Mouse (Mus musculus): ENCODE measurements around the gene Atm.

DNA sequence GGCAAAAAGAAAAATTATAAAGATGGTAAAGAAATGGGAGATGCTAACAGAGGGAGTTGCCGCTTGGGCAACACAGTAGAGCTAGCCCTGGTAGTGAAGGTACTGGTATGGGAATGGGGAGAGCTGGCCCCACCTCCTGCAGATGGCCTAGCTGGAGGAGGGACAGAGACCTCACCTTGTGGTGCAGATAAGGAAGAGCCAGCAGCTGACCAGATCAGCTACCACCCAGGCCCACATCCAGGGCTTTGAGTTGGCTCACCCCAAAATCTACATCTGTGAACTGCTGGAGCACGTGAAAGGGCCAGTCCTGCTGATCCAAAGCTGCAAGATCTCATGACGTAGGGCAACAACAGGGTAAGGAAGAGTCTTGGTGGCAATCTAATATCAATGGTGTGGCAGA lies 109.8 kb downstream of the Atm start:
- TF ChIP-seq CTCF (IDR thresholded peaks at IDR 0.05; ENCODE audit: insufficient read depth, low read length) (no peak), POLR2A (IDR thresholded peaks at IDR 0.05; ENCODE audit: borderline replicate concordance, extremely low read depth, low read depth, low read length) (no peak)

Measured in lung, adult 2 months (tissue).